Mouse (Mus musculus): ENCODE data around the gene Ankrd36. TPM values are rescaled to one million over a fixed set of nuclear protein-coding genes. Genes with fewer than 3 reads are reported as not detected.

The Ankrd36 gene
- total and polyA plus RNA-seq, 2 experiments from 2014 or later: 0.11 TPM; not detected in 1

DNA sequence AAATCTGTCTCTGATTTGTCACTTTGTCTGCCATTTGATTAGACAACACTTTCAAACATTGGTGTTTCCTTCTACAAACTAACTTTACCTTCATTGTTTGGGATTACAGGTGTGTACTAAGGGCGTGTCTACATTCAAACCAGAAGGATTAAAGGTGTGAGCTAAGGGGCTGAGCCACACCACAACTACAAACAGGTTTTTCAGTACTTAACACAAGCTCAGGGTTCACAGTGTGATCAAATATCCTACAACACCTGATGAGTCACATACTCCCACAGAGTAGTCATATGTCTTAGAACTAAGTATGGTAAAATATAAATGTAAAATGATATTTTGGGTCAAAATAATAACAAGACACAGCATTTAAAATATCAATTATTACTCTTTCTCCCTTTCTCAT lies 17.6 kb upstream of the Ankrd36 start:
- Histone ChIP-seq H3K4me3 (ENCODE audit: low read depth, low read length) (no peak overlapping the region), H3K27me3 (ENCODE audit: insufficient read depth, low read length) (no peaks in the 10 kb centered on the region), H3K9me3 (ENCODE audit: low read length) (no peaks in the 10 kb centered on the region), H3K4me2 (ENCODE audit: low read depth, low read length, poor library complexity, severe bottlenecking) (no peak overlapping the region), H3K36me3 (ENCODE audit: insufficient read depth, low read length) (no peaks in the 10 kb centered on the region), H3K9ac (replicated peaks; ENCODE audit: low read length, poor library complexity, severe bottlenecking) (no peak overlapping the region), H3K27ac (ENCODE audit: low read depth, low read length) (no peak overlapping the region), H3K4me1 (ENCODE audit: insufficient read depth, low read length) (no peaks in the 10 kb centered on the region)
- ATAC-seq (ENCODE audit: low FRiP score): no peak
- TF ChIP-seq CTCF (IDR thresholded peaks at IDR 0.05): no peak
- DNase-seq (ENCODE audit: low spot score): no peak
- WGBS: 60% methylated on average over 1 of the region's 1 CpGs

DNA sequence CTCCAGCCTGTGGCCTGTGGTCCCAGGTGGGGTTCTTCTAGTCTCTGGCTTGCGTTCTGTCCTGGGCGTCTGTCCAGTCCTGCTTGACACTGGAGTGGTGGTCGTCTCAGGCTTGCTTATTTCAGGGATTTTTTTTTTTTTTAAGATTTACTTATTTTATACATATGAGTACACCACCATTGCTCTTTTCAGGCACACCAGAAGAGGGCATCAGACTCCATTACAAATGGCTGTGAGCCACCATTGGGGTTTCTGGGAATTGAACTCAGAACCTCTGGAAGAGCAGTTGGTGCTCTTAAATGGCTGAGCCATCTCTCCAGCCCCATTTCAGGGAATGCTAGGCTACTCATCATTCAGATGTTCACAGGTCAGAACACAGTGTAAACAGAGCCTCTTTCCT lies 9.2 kb upstream of the Ankrd36 start:
- Histone ChIP-seq H3K27me3 (ENCODE audit: insufficient read depth, low read length) (no peaks in the 10 kb centered on the region), H3K9me3 (ENCODE audit: low read length) (no peaks in the 10 kb centered on the region), H3K4me1 (ENCODE audit: insufficient read depth, low read length) (no peaks in the 10 kb centered on the region), H3K9ac (replicated peaks; ENCODE audit: low read length, poor library complexity, severe bottlenecking) (no peak overlapping the region), H3K4me3 (ENCODE audit: low read depth, low read length) (no peak overlapping the region), H3K27ac (ENCODE audit: low read depth, low read length) (no peak overlapping the region), H3K4me2 (ENCODE audit: low read depth, low read length, poor library complexity, severe bottlenecking) (no peak overlapping the region), H3K36me3 (ENCODE audit: insufficient read depth, low read length) (no peaks in the 10 kb centered on the region)
- ATAC-seq (ENCODE audit: low FRiP score) (no peak), DNase-seq (ENCODE audit: low spot score) (no peak)
- 83% methylated on average over 3 of the region's 3 CpGs for WGBS
- TF ChIP-seq CTCF (IDR thresholded peaks at IDR 0.05): no peak

DNA sequence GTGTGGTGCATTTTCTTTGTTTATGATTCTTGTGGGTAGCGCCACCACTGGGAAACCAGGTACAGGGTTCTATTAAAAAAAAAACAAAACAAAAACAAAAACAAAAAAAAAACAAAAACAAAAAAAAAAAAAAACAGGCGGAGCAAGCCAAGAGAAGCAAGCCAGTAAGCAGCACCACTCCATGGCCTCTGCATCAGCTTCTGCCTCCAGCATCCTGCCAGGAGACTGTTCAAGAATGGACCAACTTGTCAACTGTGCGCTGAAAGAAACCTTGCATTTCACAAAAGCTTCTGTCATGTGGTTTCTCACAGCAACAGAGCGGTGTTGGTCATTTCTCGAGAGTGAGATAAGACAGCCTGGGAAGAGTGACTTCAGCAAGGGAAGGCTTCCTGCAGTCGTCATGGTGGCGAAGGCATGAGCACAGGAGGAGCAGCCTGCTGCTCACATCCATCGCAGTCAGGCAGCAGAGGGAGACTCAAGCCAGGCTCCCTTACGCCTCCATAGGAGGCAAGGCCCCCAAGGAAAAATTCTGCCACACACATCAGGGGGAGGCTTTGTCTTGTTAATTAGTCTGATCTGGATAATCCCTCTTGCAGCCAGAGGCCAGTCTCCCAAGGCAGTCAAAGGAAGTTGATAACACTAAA lies 6.7 kb upstream of the Ankrd36 start:
- Histone ChIP-seq H3K27me3 (ENCODE audit: insufficient read depth, low read length) (no peaks in the 10 kb centered on the region), H3K4me1 (ENCODE audit: insufficient read depth, low read length) (no peaks in the 10 kb centered on the region), H3K4me2 (ENCODE audit: low read depth, low read length, poor library complexity, severe bottlenecking) (no peak overlapping the region), H3K36me3 (ENCODE audit: insufficient read depth, low read length) (no peaks in the 10 kb centered on the region), H3K27ac (ENCODE audit: low read depth, low read length) (no peak overlapping the region), H3K4me3 (ENCODE audit: low read depth, low read length) (no peak overlapping the region), H3K9ac (replicated peaks; ENCODE audit: low read length, poor library complexity, severe bottlenecking) (no peak overlapping the region), H3K9me3 (ENCODE audit: low read length) (no peaks in the 10 kb centered on the region)
- ATAC-seq (ENCODE audit: low FRiP score) (no peak), DNase-seq (ENCODE audit: low spot score) (peak; percentile 29)
- 24% methylated on average over 9 of the region's 9 CpGs for WGBS
- TF ChIP-seq CTCF (IDR thresholded peaks at IDR 0.05): peak; percentile 39; the same call in 1 of the 2 replicates

GRCm38 (mm10) chr11:5563898-5564297 lies 5.6 kb upstream of the Ankrd36 start:
- no peak for TF ChIP-seq CTCF (IDR thresholded peaks at IDR 0.05)
- no peaks in the 10 kb centered on the region for H3K4me1 ChIP-seq (ENCODE audit: insufficient read depth, low read length)
- no peaks in the 10 kb centered on the region for H3K9me3 ChIP-seq (ENCODE audit: low read length)
- H3K27ac ChIP-seq (ENCODE audit: low read depth, low read length): no peak overlapping the region
- H3K4me2 ChIP-seq (ENCODE audit: low read depth, low read length, poor library complexity, severe bottlenecking): no peak overlapping the region
- 64% methylated on average over 6 of the region's 6 CpGs for WGBS
- no peaks in the 10 kb centered on the region for H3K27me3 ChIP-seq (ENCODE audit: insufficient read depth, low read length)
- H3K9ac ChIP-seq (replicated peaks; ENCODE audit: low read length, poor library complexity, severe bottlenecking): no peak overlapping the region
- no peak for DNase-seq (ENCODE audit: low spot score)
- no peak for ATAC-seq (ENCODE audit: low FRiP score)
- no peak overlapping the region for H3K4me3 ChIP-seq (ENCODE audit: low read depth, low read length)
- H3K36me3 ChIP-seq (ENCODE audit: insufficient read depth, low read length): no peaks in the 10 kb centered on the region

DNA sequence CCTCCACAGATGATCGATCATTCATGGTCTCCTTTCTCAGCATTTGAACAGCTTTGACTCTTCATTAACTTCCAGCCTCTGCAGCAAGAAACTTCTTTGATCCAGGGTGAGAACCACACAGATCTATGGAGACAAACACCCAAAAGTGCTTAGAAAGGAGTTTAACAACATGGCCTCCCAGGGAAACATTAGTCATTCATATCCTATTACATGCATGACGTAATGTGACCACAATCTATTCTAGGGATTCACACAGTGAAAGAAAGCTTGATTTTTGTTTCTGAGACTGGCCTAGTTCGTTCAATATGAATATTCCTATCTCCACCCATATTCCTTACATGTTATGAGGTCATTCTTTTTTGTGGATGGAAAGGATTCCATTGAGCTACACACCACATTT lies 3.9 kb upstream of the Ankrd36 start:
- no peak overlapping the region for H3K9ac ChIP-seq (replicated peaks; ENCODE audit: low read length, poor library complexity, severe bottlenecking)
- no peaks in the 10 kb centered on the region for H3K4me1 ChIP-seq (ENCODE audit: insufficient read depth, low read length)
- H3K36me3 ChIP-seq (ENCODE audit: insufficient read depth, low read length): no peaks in the 10 kb centered on the region
- DNase-seq (ENCODE audit: low spot score) (no peak), ATAC-seq (ENCODE audit: low FRiP score) (no peak)
- H3K27me3 ChIP-seq (ENCODE audit: insufficient read depth, low read length): no peaks in the 10 kb centered on the region
- no peak for TF ChIP-seq CTCF (IDR thresholded peaks at IDR 0.05)
- H3K4me3 ChIP-seq (ENCODE audit: low read depth, low read length): no peak overlapping the region
- no peak overlapping the region for H3K4me2 ChIP-seq (ENCODE audit: low read depth, low read length, poor library complexity, severe bottlenecking)
- H3K27ac ChIP-seq (ENCODE audit: low read depth, low read length): no peak overlapping the region
- no peaks in the 10 kb centered on the region for H3K9me3 ChIP-seq (ENCODE audit: low read length)
- WGBS: 79% methylated on average over 3 of the region's 3 CpGs

DNA sequence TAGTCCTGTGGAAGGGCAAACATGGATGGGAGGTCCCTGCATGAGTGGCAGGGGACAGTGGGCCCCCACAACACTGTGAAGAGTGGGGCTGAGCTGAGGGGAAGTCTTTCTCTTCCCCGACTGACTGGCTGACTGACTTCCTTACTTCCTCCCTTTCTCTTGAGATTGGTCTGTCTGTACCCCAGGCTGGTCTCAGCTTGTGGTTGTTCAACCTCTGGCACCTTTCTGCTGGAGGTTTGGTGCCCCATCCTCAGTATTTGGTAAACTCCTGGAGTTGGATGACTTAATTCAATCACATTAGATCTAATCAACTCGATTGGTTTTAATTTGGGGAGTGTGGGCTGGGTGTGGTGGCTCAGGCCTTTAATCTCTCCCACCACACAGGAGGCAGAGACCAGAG lies 3.0 kb upstream of the Ankrd36 start:
- TF ChIP-seq CTCF (IDR thresholded peaks at IDR 0.05): no peak
- 53% methylated on average over 2 of the region's 2 CpGs for WGBS
- no peak overlapping the region for H3K4me3 ChIP-seq (ENCODE audit: low read depth, low read length)
- no peaks in the 10 kb centered on the region for H3K27me3 ChIP-seq (ENCODE audit: insufficient read depth, low read length)
- no peak overlapping the region for H3K9ac ChIP-seq (replicated peaks; ENCODE audit: low read length, poor library complexity, severe bottlenecking)
- no peaks in the 10 kb centered on the region for H3K9me3 ChIP-seq (ENCODE audit: low read length)
- ATAC-seq (ENCODE audit: low FRiP score) (no peak), DNase-seq (ENCODE audit: low spot score) (no peak)
- no peak overlapping the region for H3K4me2 ChIP-seq (ENCODE audit: low read depth, low read length, poor library complexity, severe bottlenecking)
- H3K4me1 ChIP-seq (ENCODE audit: insufficient read depth, low read length): no peaks in the 10 kb centered on the region
- H3K36me3 ChIP-seq (ENCODE audit: insufficient read depth, low read length): no peaks in the 10 kb centered on the region
- H3K27ac ChIP-seq (ENCODE audit: low read depth, low read length): no peak overlapping the region
